Comparison of ENCODE assay signal across 8 mouse cellular contexts in the genomic region with DNA sequence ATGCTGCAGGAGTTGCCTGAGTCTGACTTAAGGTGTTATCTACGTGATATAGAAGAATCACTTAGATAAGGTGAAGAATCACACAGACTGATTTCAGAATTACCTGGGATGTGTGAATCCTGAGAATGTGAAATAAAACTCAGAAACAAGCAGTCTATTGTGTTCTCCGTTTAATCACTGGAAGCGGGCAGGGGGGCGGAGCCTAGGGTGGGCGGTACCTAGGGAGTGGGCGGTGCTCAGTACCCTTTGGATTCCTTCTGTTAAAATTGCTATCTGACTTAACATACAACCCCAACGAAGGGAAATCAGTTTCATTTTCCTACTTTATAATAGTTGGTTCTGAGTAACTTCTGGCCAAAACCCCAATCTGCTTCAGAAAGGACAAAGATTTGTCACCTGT. TPM values are rescaled to one million over a fixed set of nuclear protein-coding genes. Genes with fewer than 3 reads are reported as not detected.
DNase-seq lines count a peak whose midpoint lies in the region; ATAC-seq and TF ChIP-seq lines count a peak whose summit lies in the region.

No protein-coding gene starts in this region.

- DNase-seq in midbrain, embryonic 11.5 days (ENCODE audit: low spot score, missing footprints), result peak; percentile 90
- no peak for DNase-seq in midbrain, postnatal 0 days (ENCODE audit: low spot score)
- peak; percentile 61 for DNase-seq in embryo, embryonic 10.5 days (ENCODE audit: low spot score)
- DNase-seq in heart, postnatal 4 days, result peak; percentile 66
- DNase-seq in natural killer cell, adult 2 months (ENCODE audit: low spot score in 2 of 2), result peak; percentile 30 to 41
- no peak for DNase-seq in cerebellum, adult 18-20 months
- no peak for DNase-seq in ovary, postnatal 10 days (ENCODE audit: low spot score)

- no peaks in the 10 kb centered on the region for H3K4me1 ChIP-seq in midbrain, embryonic 11.5 days (ENCODE audit: control insufficient read depth, insufficient read depth, low read length)
- H3K4me1 ChIP-seq in midbrain, postnatal 0 days (ENCODE audit: insufficient read depth, low read length), result no peaks in the 10 kb centered on the region
- peaks cover 17% of the 10 kb centered on the region for H3K4me1 ChIP-seq in limb, embryonic 15.5 days

- 13% methylated on average over 7 of the region's 7 CpGs for WGBS in midbrain, embryonic 11.5 days
- 17% methylated on average over 7 of the region's 7 CpGs for WGBS in midbrain, postnatal 0 days
- 14% methylated on average over 7 of the region's 7 CpGs for WGBS in limb, embryonic 15.5 days

- no peak for TF ChIP-seq CTCF in midbrain, postnatal 0 days (IDR thresholded peaks at IDR 0.05)

- no peak overlapping the region for H3K4me3 ChIP-seq in midbrain, embryonic 11.5 days (ENCODE audit: low read depth, low read length)
- H3K4me3 ChIP-seq in midbrain, postnatal 0 days (ENCODE audit: low read depth, low read length), result no peak overlapping the region
- H3K4me3 ChIP-seq in limb, embryonic 15.5 days, result no peak overlapping the region

- H3K9ac ChIP-seq in midbrain, embryonic 11.5 days (ENCODE audit: low read length), result no peak overlapping the region
- no peak overlapping the region for H3K9ac ChIP-seq in midbrain, postnatal 0 days (replicated peaks; ENCODE audit: low read length, poor library complexity, severe bottlenecking)
- no peak overlapping the region for H3K9ac ChIP-seq in limb, embryonic 15.5 days

- no peak overlapping the region for H3K27ac ChIP-seq in midbrain, embryonic 11.5 days (ENCODE audit: low read depth, low read length)
- no peak overlapping the region for H3K27ac ChIP-seq in midbrain, postnatal 0 days (ENCODE audit: low read depth, low read length)
- no peak overlapping the region for H3K27ac ChIP-seq in limb, embryonic 15.5 days

- H3K27me3 ChIP-seq in midbrain, embryonic 11.5 days (ENCODE audit: control insufficient read depth, insufficient read depth, low read length), result no peaks in the 10 kb centered on the region
- H3K27me3 ChIP-seq in midbrain, postnatal 0 days (ENCODE audit: insufficient read depth, low read length), result no peaks in the 10 kb centered on the region
- peaks cover 4% of the 10 kb centered on the region; the same call in 1 of the 2 replicates for H3K27me3 ChIP-seq in limb, embryonic 15.5 days

- H3K36me3 ChIP-seq in midbrain, embryonic 11.5 days (ENCODE audit: control insufficient read depth, insufficient read depth, low read length), result no peaks in the 10 kb centered on the region
- H3K36me3 ChIP-seq in midbrain, postnatal 0 days (ENCODE audit: insufficient read depth, low read length), result no peaks in the 10 kb centered on the region
- H3K36me3 ChIP-seq in limb, embryonic 15.5 days, result no peaks in the 10 kb centered on the region

- H3K4me2 ChIP-seq in midbrain, embryonic 11.5 days, result peak overlapping the region; percentile 13; the same call in 1 of the 2 replicates
- H3K4me2 ChIP-seq in midbrain, postnatal 0 days (ENCODE audit: low read depth, low read length, poor library complexity, severe bottlenecking), result no peak overlapping the region
- peak overlapping the region; percentile 29 for H3K4me2 ChIP-seq in limb, embryonic 15.5 days

- no peaks in the 10 kb centered on the region for H3K9me3 ChIP-seq in midbrain, embryonic 11.5 days (ENCODE audit: control insufficient read depth, low read length)
- no peaks in the 10 kb centered on the region for H3K9me3 ChIP-seq in midbrain, postnatal 0 days (ENCODE audit: low read length)
- no peaks in the 10 kb centered on the region for H3K9me3 ChIP-seq in limb, embryonic 15.5 days

- no peak for ATAC-seq in midbrain, embryonic 11.5 days (ENCODE audit: low FRiP score)
- ATAC-seq in midbrain, postnatal 0 days (ENCODE audit: low FRiP score), result no peak
- no peak for ATAC-seq in limb, embryonic 15.5 days (ENCODE audit: insufficient number of reproducible peaks, low FRiP score, low TSS enrichment, low read depth)

RNA-seq across cellular contexts. Expression of gene Psen2, which starts 2.2 kb away (rescaled TPM):
- polyA plus RNA-seq in midbrain, embryonic 11.5 days (2014; fragmentation: Nextera tagmentation; extraction: Ambion mirVana), result 5.2 and 5.4 TPM in 2 replicates
- 30.6 and 32.1 TPM in 2 replicates for total RNA-seq in midbrain, postnatal 0 days (2014; rRNA removed)
- polyA plus RNA-seq in midbrain, postnatal 0 days (2015; fragmentation: Nextera tagmentation; extraction: Ambion mirVana), result 22.0 and 24.5 TPM in 2 replicates
- total RNA-seq in heart, postnatal 4 days (2021), result 10 to 100 TPM; 12.5 to 12.7 TPM
- 18.1 and 21.8 TPM in 2 replicates for polyA plus RNA-seq in limb, embryonic 15.5 days (2015; fragmentation: Nextera tagmentation; extraction: Ambion mirVana)

Comparison
In these comparisons a context has a peak if more than half of its experiments do, and no peak if none do; other contexts are left out.
1. DNase-seq: peak in midbrain, embryonic 11.5 days (single experiment), embryo, embryonic 10.5 days (single experiment), heart, postnatal 4 days (single experiment) and natural killer cell, adult 2 months (2 of 2); none in midbrain, postnatal 0 days (single experiment), cerebellum, adult 18-20 months (0 of 2) and ovary, postnatal 10 days (single experiment).